Mouse (Mus musculus) heart, postnatal 36 days (tissue): Measurements from ENCODE around the gene Serpinc1. TPM values are rescaled to one million over a fixed set of nuclear protein-coding genes. Genes with fewer than 3 reads are reported as not detected.
"Not testable (repeated sequence)": the region's sequence is repeated elsewhere in the genome, so short reads cannot be mapped to it uniquely, and the experiment has no call there.

Experiments used
- DNase-seq, 2 experiments: peaks; one replicate each; pipeline ENCODE4 v3.0.0; 2021 to 2022
- intact Hi-C: fragments of 180-260 bp; cut with DNase I; formaldehyde crosslinking; loops from one replicate; pipeline ENCODE4 v1.15.1; 2025
- total RNA-seq, 2 experiments: library from RNA; stranded (reverse); gene quantifications; 2 replicates each; pipeline ENCODE4 v1.2.3; 2021

The Serpinc1 gene
- total RNA-seq, 2 experiments from 2014 or later, result 0.06 to 0.24 TPM

- DNase-seq, result no peak
- intact Hi-C loops, result no loop called here
Measured at GRCm38 (mm10) chr1:161016378-161016777, 38.0 kb downstream of the Serpinc1 start.

DNA sequence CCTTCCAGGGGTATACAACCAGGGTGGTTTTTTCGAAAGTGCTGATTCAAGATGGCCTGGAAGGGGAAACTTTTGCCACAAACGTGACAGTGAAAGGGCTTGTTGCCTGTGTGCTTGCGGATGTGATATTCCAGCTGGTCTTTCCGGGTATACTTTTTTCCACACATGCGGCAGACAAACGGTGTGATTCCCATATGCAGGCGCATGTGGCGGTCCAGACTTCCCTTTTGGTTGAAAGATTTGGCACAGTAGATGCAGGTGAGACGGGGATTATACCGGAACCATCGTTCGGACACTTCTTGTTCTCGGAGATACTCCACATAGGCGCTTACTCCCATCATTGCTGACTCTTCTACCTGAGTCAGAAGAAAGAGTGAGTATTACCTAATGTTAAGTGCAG, 41.7 kb downstream of the Serpinc1 start:
- no peak for DNase-seq
- intact Hi-C loops, result no loop called here

DNA sequence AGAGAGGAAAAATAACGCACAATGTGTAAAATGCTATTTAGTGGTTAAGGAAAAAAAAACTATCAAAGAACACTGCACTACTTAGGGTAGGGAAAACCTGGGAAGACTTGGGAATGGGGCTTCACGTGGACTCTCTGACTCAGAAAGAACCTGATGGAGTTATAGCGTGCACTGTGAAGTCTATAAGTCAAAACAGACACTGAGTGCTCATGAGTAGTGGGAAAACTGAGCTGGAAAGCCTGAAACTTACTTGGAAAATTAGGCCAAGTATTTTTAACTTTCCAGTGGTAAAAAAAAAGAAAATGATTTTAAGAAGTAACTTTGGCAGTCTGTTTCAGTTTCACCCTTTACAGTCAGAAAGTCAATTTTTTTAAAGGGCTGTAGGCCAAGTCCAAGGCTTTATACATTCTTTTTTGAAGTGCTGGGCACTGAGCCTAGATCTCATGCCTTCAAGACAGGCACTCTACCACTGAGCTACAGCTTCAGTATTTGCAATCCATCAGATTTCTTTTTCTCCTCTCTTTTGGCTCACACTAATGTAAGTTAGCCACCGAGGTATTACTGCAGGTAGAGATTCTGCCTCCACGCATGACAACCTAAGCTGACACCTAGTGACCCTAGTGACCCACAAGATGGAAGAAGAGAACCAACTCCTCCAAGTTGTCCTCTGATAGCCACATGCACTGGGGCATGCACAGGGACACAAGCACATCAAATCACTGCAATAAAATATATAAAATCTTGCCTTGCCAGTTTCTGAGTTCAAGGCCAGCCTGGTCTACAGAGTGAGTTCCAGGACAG, 47.2 kb downstream of the Serpinc1 start:
- intact Hi-C loops, result no loop called here
- DNase-seq, result no peak

DNA sequence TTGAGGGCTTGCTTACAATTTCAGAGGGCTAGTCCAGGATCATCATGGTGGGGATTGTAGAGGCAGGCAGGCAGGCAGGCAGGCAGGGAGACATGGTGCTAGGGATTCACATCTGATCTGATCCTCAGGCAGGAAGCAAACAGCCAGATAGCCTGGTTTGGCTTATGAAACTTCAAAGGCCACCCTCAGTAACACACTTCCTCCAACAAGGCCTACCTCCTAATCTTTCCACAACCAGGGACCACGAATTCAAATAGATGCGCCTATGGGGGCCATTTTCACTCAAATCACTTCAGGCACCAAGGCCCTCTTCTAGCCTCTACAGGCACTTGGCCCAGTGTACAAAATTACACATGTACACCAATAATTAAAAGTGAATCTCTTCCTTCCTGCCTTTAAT, 48.8 kb downstream of the Serpinc1 start:
- intact Hi-C loops, result no loop called here

GRCm38 (mm10) chr1:161028427-161028826, 50.0 kb downstream of the Serpinc1 start:
- intact Hi-C loops, DNase-seq: not testable (repeated sequence)

More for the DNA sequence above, 48.8 kb downstream of the Serpinc1 start:
- no peak for DNase-seq

GRCm38 (mm10) chr1:161030058-161030457, 51.7 kb downstream of the Serpinc1 start:
- intact Hi-C loops, result loop anchor here (5.0 kb wide), 1 partner anchor 818 kb away; the partner anchor contains the start of gene Cacybp
- no peak for DNase-seq

- no peak for DNase-seq
- intact Hi-C loops, result loop anchor here (5.0 kb wide), 1 partner anchor 820 kb away; the partner anchor contains the start of gene Cacybp
Measured at GRCm38 (mm10) chr1:161031881-161032280, 53.5 kb downstream of the Serpinc1 start.

DNA sequence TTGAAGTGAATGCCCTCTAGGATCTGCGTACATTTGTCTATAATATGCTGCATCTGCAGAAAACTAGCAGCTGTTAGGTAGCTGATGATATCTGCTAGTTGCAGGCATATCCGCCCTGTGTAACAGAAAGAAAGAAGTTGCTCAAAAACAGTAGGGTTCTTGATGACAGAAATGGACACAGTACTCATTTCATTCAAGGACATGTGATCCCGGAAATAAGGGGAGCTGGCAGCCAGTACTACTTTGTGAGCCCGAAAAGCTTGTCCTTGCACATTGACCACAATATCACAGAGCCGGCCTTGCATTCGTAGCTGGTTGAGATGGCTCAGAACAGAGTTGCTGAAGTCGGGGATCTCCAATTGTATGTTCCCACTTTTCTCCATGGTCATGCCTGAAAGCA, 54.0 kb downstream of the Serpinc1 start:
- DNase-seq, result no peak
- intact Hi-C loops, result loop anchor here (5.0 kb wide), 1 partner anchor 820 kb away; the partner anchor contains the start of gene Cacybp

DNA sequence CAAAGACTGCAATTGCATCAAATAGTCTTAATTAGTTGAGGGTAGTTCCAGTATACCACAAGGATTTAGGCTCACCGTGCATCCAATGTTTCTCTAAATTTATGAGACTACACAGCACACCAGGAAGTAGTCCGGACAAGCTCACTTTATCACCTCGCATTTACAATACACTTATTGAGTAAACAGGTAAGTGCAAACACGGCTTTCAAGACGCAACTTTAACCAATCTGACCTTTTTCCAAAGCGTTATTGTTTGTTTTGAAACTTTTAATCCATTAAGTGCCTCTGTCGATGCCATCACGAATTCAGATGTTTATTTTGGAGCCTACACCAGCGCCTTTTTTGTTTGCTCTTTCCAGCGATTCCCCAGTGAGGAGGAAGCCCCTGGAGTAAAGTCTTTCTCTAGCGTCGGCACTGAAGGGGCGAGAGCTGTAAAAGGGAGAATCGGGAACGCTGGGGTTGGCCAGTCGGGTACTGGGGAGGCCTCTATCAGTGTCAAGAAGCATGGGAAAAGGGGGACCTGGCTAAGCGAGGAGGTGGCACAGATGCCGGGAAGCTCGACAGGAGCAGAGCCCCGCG, 55.6 kb downstream of the Serpinc1 start:
- intact Hi-C loops, result loop anchor here (2.0 to 5.0 kb wide), 4 partner anchors 37 to 822 kb away; partner anchors contain the start of genes Cacybp, Cenpl, Dars2 and Klhl20
- no peak for DNase-seq

GRCm38 (mm10) chr1:161034435-161035280, 56.3 kb downstream of the Serpinc1 start, which contains the start of gene Zbtb37:
Gene Zbtb37 (minus strand): TSS chr1:161034849.
- intact Hi-C loops, result loop anchor here (2.0 to 5.0 kb wide), 4 partner anchors 36 to 822 kb away; partner anchors contain the start of genes Cacybp, Cenpl, Dars2 and Klhl20
- DNase-seq, result peak; percentile 97 to 98

DNA sequence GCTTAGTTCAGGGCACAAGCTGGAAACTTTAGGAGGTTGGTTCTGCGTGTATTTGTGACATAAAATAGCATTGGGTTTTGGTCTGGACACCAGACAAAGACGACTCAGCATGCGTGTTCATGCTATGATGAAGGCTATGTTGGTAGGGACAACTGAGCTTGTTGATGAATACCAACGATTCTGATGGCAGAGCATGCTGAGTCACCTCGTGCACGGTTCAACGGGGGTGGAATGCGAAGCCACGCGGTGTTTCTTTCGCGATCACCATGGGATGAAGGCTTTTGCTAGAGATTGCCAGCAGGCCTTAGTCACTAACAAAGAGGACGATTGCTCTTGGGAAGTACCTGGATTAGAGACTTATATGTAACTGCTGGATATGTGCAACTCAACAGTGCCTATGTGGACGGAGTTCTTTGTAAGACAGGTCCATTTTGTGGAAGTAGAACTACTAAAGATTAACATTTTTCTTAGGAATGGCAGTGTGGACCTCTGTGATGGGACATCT, 56.9 kb downstream of the Serpinc1 start:
- DNase-seq, result no peak
- intact Hi-C loops, result loop anchor here (2.0 kb wide), 3 partner anchors 35 to 243 kb away; partner anchors contain the start of genes Cenpl, Dars2, Klhl20 and Rabgap1l

GRCm38 (mm10) chr1:161035786-161036404, 57.5 kb downstream of the Serpinc1 start:
- no peak for DNase-seq
- intact Hi-C loops, result loop anchor here (1.0 to 2.0 kb wide), 4 partner anchors 35 to 243 kb away; partner anchors contain the start of genes Cenpl, Dars2, Klhl20 and Rabgap1l

DNA sequence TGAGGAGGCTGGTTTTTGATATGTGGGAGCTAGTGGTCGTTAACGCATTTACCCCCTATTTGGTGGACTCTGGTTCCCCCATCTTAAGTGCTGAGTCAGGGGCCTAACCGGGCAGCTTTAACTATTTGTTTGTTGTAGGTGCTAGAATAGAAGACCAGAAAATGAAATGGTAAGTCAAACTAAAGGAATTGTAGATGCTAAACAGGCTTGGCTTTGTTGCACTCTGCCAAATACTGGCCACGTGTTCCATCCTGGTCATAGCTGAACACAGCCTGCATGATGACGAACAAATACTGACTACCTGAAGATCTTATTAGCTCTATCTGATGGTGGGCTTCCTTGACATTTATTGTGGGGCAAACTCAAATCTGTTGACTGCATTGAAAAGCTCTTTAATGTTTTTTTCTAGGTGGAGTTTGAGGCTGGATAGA, 58.0 kb downstream of the Serpinc1 start:
- intact Hi-C loops, result loop anchor here (1.0 kb wide), 1 partner anchor 130 kb away; the partner anchor contains the start of gene Rc3h1
- peak in 1 of 2 experiments; percentile 11 for DNase-seq

- no peak for DNase-seq
- intact Hi-C loops, result no loop called here
Measured at GRCm38 (mm10) chr1:161037026-161037425, 58.6 kb downstream of the Serpinc1 start.

- intact Hi-C loops, result no loop called here
Measured at GRCm38 (mm10) chr1:161037599-161037998, 59.2 kb downstream of the Serpinc1 start.

GRCm38 (mm10) chr1:161038004-161038403, 59.6 kb downstream of the Serpinc1 start:
- DNase-seq, result no peak
- intact Hi-C loops, result no loop called here

More at GRCm38 (mm10) chr1:161037599-161037998, 59.2 kb downstream of the Serpinc1 start:
- DNase-seq, result no peak

GRCm38 (mm10) chr1:161038968-161039721, 60.8 kb downstream of the Serpinc1 start:
- DNase-seq, result no peak
- intact Hi-C loops, result no loop called here

DNA sequence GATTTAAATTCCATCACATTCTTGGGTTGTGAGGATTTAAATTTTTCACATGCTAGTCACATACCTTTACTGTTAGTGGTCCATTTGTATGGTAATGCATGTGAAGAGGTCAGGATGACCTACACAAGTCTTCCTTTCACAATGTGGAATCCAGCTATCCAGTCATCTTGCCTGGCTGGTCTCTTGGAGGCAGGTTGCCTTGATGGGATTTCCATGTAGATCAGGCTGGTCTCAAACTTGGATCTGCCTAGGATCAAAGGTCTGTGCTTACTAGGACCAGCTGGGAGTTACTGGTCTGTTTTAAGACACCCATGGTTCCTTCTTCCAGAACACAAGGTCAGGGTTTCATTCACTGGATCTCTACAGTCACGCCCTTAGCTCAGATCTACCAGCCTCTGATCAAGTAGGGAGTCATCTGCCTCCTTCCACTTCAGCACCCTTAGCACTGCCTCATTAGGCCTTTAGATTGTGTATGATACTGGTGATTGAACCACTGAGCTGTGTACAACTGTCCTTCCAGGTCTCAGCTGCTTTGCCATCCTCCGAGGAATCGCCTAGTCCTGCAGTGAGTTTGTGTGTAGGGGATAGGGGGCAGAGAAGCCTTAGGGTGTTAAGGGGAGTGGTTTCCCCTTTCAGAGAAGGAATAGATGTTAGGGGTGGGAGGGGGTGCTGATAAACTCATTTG, 61.5 kb downstream of the Serpinc1 start:
- no peak for DNase-seq
- intact Hi-C loops, result no loop called here
